Mouse (Mus musculus) liver, embryonic 15.5 days (tissue): ENCODE measurements at regions not wholly inside any gene's neighbourhood (a gene's known extent, or its start where the extent isn't known, plus 50 kb on each side); places are given as distances from the start of the nearest gene placed in this dataset.

ENCODE experiments used
- ATAC-seq: fragments of 200-750 bp; cut with Nextera tagmentation; 2 replicates; pipeline ENCODE4 v1.8.0; 2017; ENCODE audit warnings: moderate number of reproducible peaks, mild to moderate bottlenecking, moderate library complexity; ENCODE audit not compliant: insufficient read depth
- H3K27ac ChIP-seq: fragments of 300-500 bp; sonication (generic); replicated peaks from 2 replicates; pipeline ENCODE4 v1.5.1; 2015; ENCODE audit warnings: mild to moderate bottlenecking, inconsistent platforms
- H3K27me3 ChIP-seq: fragments of 300-500 bp; sonication (generic); 2 replicates; pipeline ENCODE4 v1.6.1; 2015; ENCODE audit warnings: mild to moderate bottlenecking, inconsistent platforms
- H3K36me3 ChIP-seq: fragments of 300-500 bp; sonication (generic); replicated peaks from 2 replicates; pipeline ENCODE4 v1.6.1; 2015; ENCODE audit warnings: moderate library complexity, mild to moderate bottlenecking, inconsistent platforms
- H3K4me1 ChIP-seq: fragments of 300-500 bp; sonication (generic); replicated peaks from 2 replicates; pipeline ENCODE4 v1.6.1; 2015; ENCODE audit warnings: inconsistent platforms
- H3K4me2 ChIP-seq: fragments of 300-500 bp; sonication (generic); 2 replicates; pipeline ENCODE4 v1.6.1; 2015; ENCODE audit warnings: moderate library complexity, mild to moderate bottlenecking, inconsistent platforms
- H3K4me3 ChIP-seq: fragments of 300-500 bp; sonication (generic); replicated peaks from 2 replicates; pipeline ENCODE4 v1.5.1; 2015; ENCODE audit warnings: mild to moderate bottlenecking, inconsistent platforms
- H3K9ac ChIP-seq: fragments of 300-500 bp; sonication (generic); 2 replicates; pipeline ENCODE4 v1.6.1; 2015; ENCODE audit warnings: moderate library complexity, mild to moderate bottlenecking, inconsistent platforms
- H3K9me3 ChIP-seq: fragments of 300-500 bp; sonication (generic); replicated peaks from 2 replicates; pipeline ENCODE4 v1.6.1; 2016; ENCODE audit warnings: inconsistent platforms
- WGBS: fragments of 180-500 bp; shearing (Covaris S2); methylation state at CpG from one replicate; pipeline ENCODE4 v1.1.7; 2015; ENCODE audit warnings: mixed read lengths; ENCODE audit not compliant: insufficient replicate concordance; 5-methylcytosine and 5-hydroxymethylcytosine counted together

DNA sequence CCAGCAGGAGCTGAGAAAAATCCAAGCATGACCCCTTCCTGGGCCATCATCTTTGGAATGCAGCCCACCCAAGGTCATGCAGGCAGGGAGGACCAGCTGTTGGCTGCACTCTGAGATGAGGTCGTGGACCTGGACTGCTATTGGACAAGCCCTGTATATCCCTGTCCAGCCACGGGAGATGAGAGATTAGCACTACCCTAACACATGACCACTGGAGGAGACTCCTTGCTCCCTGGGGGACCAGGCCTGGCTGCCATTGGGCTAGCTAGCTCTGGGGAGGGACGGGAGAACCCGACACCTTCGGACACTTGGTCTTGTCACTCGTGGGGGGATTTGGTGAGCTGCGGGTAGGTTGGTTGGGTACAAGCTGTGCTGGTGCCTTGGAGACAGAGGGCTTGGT, 105.4 kb downstream of the Mn1 start:
- Histone ChIP-seq H3K4me3 (no peak overlapping the region), H3K4me1 (peaks cover 23% of the 10 kb centered on the region), H3K9me3 (no peaks in the 10 kb centered on the region), H3K27me3 (peaks cover 6% of the 10 kb centered on the region), H3K9ac (no peak overlapping the region), H3K27ac (no peak overlapping the region), H3K4me2 (no peak overlapping the region), H3K36me3 (no peaks in the 10 kb centered on the region)
- WGBS: 55% methylated on average over 7 of the region's 7 CpGs
- no peak for ATAC-seq

DNA sequence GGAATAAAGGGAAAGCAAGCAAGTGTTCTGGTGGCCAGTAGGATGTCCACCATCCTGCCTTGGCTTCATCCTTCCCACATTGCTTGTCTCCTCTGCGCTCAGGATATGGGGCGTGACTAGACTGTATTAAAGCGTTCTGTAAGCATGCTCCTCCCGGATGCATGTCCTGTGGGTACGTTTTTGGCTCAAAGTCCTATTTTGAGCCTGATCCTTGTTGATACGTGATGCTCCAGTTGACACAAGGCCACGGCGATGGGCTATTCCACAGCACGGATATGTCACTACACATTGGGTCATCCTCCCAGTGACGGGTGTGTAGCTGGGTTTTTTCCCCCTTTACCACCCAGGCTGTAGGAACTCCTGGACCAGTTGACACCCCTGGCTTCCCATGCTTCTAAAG, 110.6 kb downstream of the Mn1 start:
- Histone ChIP-seq H3K9me3 (no peaks in the 10 kb centered on the region), H3K4me3 (no peak overlapping the region), H3K4me1 (no peaks in the 10 kb centered on the region; the same call in 1 of the 2 replicates), H3K27ac (no peak overlapping the region), H3K9ac (no peak overlapping the region), H3K36me3 (no peaks in the 10 kb centered on the region), H3K27me3 (peaks cover 31% of the 10 kb centered on the region), H3K4me2 (no peak overlapping the region)
- ATAC-seq: no peak
- 77% methylated on average over 10 of the region's 10 CpGs for WGBS

DNA sequence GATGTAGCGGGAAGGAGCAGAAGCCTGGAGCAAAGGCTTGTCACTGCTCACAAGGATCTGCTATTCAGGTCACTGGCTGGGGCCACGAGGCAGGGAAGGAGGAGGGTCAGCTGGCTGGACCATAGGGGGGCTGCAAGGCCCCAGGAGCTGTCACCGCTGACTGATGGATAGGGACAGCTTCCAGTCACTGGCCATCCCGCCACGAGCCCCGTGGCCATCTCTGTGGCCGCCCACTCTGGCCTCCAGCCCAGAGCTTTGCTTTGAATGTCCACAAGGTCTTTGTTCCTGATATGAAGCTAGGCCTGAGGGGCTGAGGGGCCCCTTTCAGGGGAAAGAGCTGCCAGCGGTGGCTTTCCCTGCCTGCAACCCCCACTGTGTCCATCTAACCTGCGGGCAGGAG, 111.9 kb downstream of the Mn1 start:
- Histone ChIP-seq H3K9ac (no peak overlapping the region), H3K4me1 (no peaks in the 10 kb centered on the region; the same call in 1 of the 2 replicates), H3K27me3 (peaks cover 35% of the 10 kb centered on the region), H3K4me3 (no peak overlapping the region), H3K27ac (no peak overlapping the region), H3K36me3 (no peaks in the 10 kb centered on the region), H3K9me3 (no peaks in the 10 kb centered on the region), H3K4me2 (no peak overlapping the region)
- WGBS: 37% methylated on average over 9 of the region's 9 CpGs
- no peak for ATAC-seq

DNA sequence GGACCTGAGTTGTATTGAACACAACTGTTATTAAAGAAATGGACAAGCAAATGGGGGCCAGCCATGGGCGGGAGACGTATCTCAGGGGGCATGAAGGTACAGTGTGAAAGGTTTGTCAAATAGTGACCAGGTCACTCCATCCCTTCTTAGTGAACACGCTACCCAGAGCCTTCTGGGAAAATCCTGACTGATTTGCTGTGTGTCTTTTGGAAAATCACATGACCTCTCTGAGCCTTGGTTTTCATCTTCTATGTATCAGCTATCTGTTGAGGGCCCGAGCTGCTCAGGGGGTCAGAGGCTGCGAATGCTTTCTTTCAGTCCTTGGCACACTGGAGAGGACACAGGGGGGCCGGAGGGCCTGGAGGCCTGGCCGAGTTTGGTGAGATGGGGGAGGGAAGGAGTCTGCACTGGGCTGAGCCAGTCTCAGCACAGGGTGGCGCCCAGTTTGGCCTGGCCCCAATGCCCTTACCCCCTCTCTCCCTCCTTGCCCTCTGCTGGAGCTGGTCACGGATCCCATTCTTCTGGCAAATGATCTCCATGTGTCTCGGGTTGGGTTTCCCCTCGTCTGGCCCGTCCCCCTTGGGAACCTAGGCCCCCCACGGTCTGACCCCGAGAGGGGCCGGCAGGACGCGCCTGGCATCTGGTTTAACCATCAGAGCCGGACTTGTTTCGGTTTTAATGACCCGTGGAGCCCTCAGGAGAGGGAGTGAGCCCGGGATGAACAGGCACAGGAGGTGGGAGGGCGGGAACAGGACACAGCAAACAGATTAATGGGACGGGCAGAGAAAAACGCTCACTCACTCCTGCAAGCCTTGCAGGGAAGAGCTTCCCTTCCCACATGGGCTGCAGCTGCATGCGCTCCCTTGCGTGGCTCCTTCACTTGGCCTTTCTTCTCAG, 113.7 kb downstream of the Mn1 start:
- Histone ChIP-seq H3K4me2 (peak overlapping the region; percentile 46), H3K9me3 (no peaks in the 10 kb centered on the region), H3K27me3 (peaks cover 32% of the 10 kb centered on the region; the same call in 1 of the 2 replicates), H3K4me1 (peaks cover 4% of the 10 kb centered on the region; the same call in 1 of the 2 replicates), H3K4me3 (no peak overlapping the region), H3K9ac (no peak overlapping the region), H3K36me3 (no peaks in the 10 kb centered on the region), H3K27ac (no peak overlapping the region)
- 30% methylated on average over 26 of the region's 26 CpGs for WGBS
- no peak for ATAC-seq

DNA sequence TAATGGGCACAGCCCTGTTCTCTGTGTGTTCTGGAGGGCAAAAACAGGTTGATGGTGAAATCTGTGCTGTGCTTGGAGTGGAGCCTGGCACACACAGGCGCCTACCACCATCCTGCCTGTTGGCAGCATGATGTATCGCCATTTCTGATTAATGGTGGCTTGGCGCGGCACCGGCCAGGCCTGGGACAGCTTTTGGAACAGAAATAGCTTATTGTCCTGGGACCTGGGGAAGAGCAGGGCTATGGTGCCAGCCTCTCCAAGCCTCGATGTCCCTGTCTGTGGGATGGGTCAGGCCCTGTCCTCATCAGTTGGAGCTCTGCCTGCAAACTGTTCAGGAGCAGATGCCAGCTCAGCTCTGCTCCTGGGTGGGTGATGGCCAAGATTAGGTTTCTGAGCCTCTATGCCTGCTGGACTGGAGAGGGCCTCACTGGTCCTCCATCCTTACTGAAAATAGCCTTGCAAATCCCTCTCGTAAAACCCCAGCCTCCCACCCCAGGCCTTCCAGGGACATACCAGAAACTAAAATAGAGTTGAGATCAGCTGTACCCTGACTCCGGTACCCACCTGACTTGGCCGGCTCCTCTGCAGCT, 115.4 kb downstream of the Mn1 start:
- peaks cover 31% of the 10 kb centered on the region; the same call in 1 of the 2 replicates for H3K27me3 ChIP-seq
- no peaks in the 10 kb centered on the region for H3K36me3 ChIP-seq
- H3K4me1 ChIP-seq: peaks cover 8% of the 10 kb centered on the region; the same call in 1 of the 2 replicates
- no peak for ATAC-seq
- 64% methylated on average over 9 of the region's 9 CpGs for WGBS
- H3K9ac ChIP-seq: no peak overlapping the region
- no peak overlapping the region for H3K4me2 ChIP-seq
- H3K9me3 ChIP-seq: no peaks in the 10 kb centered on the region
- no peak overlapping the region for H3K4me3 ChIP-seq
- H3K27ac ChIP-seq: no peak overlapping the region

DNA sequence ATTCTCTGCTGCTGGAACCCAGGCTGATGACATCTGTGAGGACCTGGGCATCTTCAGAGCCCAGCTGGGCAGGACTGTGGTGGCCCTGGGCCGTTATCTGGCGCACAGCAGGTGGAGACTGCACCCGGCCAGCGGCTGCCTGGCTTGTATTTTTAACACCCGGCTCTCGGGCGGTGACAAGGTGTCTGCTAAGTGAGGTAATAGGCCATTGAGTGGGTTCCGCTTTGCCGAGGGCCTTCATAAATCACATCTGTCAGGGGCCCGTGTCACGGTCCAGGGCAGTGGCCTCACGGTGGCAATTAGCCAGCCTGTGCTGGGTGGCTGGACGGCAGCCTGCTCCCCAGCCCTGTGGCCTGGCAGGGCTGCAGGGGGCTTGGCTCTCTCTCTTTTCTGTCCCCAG, 118.8 kb downstream of the Mn1 start:
- H3K4me1 ChIP-seq: peaks cover 8% of the 10 kb centered on the region; the same call in 1 of the 2 replicates
- H3K9ac ChIP-seq: no peak overlapping the region
- H3K4me3 ChIP-seq: no peak overlapping the region
- 11% methylated on average over 13 of the region's 13 CpGs for WGBS
- H3K27me3 ChIP-seq: peaks cover 20% of the 10 kb centered on the region; the same call in 1 of the 2 replicates
- no peak overlapping the region for H3K27ac ChIP-seq
- no peaks in the 10 kb centered on the region for H3K9me3 ChIP-seq
- H3K4me2 ChIP-seq: no peak overlapping the region
- peak; percentile 30; the same call in 1 of the 2 replicates for ATAC-seq
- no peaks in the 10 kb centered on the region for H3K36me3 ChIP-seq

DNA sequence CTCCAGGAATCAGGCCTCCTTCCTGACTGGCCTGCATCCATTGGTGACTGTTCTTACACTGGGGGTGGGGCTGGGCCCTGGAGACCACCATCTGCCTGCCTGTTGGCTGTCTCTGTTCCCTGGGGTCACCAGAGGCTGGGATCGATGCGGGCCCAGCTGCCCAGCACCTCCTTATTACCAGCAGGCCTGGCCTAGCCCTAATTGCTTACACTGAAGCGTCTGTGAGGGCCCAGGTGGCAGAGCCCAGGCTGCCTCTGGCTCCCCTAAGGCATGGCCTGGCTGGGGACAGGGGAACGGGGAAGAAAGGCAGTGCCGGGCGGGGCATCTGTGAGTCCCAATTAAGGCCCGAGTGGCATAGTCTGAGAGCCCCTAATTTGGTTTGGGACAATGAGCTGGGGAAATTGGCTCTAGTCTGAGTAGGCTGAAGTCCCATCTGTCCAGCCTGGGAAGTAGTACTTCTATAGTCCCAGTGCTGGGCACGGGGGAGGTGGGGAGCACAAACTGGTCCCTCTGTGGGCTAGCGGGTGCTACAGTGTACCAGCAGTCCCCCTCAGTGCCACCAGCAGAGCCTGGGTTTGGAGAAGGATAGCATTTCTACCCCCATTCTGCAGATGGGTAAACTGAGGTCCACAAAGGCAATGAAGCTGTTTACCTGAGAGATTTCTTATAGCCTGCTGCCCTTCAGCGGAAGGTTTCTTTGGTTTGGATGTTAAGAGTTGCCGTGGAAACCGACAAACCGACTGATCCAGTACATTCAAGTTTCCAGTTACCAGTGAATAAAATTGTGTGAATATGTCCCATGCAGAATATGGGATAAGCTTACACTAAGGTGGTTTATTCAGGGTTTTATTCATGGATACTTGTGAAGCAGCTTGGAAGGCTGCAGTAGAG, 121.6 kb downstream of the Mn1 start:
- no peak overlapping the region for H3K4me3 ChIP-seq
- H3K9me3 ChIP-seq: no peaks in the 10 kb centered on the region
- no peaks in the 10 kb centered on the region for H3K36me3 ChIP-seq
- H3K4me2 ChIP-seq: no peak overlapping the region
- no peak overlapping the region for H3K9ac ChIP-seq
- H3K4me1 ChIP-seq: peaks cover 12% of the 10 kb centered on the region; the same call in 1 of the 2 replicates
- WGBS: 74% methylated on average over 13 of the region's 13 CpGs
- peaks cover 4% of the 10 kb centered on the region; the same call in 1 of the 2 replicates for H3K27me3 ChIP-seq
- no peak for ATAC-seq
- H3K27ac ChIP-seq: no peak overlapping the region

DNA sequence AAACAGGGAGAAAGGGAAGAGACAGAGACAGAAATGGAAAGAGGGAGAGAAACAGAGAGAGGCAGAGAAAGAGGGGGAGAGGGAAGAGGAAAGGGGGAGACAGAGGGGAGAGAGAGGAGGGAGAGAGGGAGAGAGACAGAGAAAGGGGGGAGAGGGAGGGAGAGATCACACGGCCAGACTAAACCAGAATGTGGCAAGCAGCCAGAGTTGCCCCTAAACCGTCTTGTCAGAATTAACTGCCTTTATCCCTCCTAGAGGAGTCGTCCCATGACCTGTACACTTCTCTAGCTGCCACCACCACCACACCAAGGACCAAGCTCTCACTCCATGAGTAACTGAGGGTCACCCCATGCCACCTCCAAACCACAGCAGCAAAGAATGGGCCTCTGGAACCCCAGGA, 123.3 kb downstream of the Mn1 start:
- H3K27me3 ChIP-seq: no peaks in the 10 kb centered on the region
- H3K27ac ChIP-seq: no peak overlapping the region
- WGBS: 40% methylated on average over 3 of the region's 3 CpGs
- no peak for ATAC-seq
- no peak overlapping the region for H3K4me3 ChIP-seq
- H3K9me3 ChIP-seq: no peaks in the 10 kb centered on the region
- no peaks in the 10 kb centered on the region for H3K36me3 ChIP-seq
- H3K4me2 ChIP-seq: no peak overlapping the region
- H3K9ac ChIP-seq: no peak overlapping the region
- peaks cover 12% of the 10 kb centered on the region; the same call in 1 of the 2 replicates for H3K4me1 ChIP-seq

DNA sequence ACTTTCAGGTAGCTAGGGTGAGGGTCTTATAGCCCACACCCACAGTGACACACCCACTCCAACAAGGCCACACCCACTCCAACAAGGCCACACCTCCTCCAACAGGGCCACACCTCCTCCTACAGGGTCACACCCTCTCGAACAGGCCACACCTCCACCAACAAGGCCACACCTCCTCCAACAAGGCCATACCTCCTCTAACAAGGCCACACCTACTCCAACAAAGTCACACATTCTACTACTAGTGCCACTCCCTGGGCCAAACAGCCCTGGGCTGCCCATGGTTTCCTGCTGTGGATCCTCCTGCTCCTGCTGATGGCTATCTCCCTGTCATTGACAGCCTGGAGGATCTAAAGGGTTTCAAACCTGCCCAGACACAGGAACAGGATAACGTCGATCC, 124.9 kb downstream of the Mn1 start:
- Histone ChIP-seq H3K4me2 (no peak overlapping the region), H3K4me1 (peaks cover 4% of the 10 kb centered on the region; the same call in 1 of the 2 replicates), H3K27me3 (no peaks in the 10 kb centered on the region; the same call in 1 of the 2 replicates), H3K9me3 (no peaks in the 10 kb centered on the region), H3K9ac (no peak overlapping the region), H3K27ac (no peak overlapping the region), H3K36me3 (no peaks in the 10 kb centered on the region), H3K4me3 (no peak overlapping the region)
- peak; percentile 34; the same call in 1 of the 2 replicates for ATAC-seq
- 64% methylated on average over 3 of the region's 3 CpGs for WGBS

DNA sequence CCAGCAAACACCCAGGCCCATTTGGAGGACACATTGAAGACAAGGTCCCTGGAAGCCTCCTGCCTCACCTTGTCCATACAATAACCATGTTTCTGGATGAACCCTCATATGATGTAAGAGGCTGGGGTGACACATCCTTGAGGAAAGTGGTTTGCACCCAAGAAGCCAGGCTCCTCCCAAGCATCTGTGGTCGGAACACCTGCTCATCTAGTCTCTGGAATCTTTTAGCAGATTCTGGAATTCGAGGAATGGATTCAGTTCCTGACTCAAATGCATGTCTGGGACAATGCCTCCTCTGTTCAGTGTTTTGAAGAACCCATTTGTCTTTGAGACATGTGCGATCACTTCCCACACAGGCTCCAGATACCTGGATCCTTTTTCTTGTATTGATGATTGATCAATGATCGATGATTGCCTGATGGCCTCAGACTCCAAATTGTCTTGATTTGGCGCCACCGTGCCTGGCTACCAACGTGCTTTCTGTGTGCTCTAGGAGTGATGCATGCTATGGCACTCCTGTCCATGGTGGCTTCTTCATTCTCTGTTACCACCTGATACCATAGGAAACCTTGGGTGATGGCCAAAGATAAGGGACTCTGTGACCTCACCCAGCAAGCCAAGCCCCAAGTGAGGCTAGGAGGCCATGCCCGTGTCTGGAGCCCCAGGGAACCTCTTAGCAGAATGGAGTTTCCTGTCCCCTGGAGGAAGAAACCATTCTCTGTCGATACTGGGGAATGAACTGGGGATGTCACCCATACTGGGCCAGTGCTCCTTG, 126.7 kb downstream of the Mn1 start:
- Histone ChIP-seq H3K4me3 (no peak overlapping the region), H3K9me3 (no peaks in the 10 kb centered on the region), H3K4me2 (no peak overlapping the region), H3K4me1 (peaks cover 4% of the 10 kb centered on the region; the same call in 1 of the 2 replicates), H3K27ac (no peak overlapping the region), H3K27me3 (peaks cover 6% of the 10 kb centered on the region; the same call in 1 of the 2 replicates), H3K36me3 (no peaks in the 10 kb centered on the region), H3K9ac (no peak overlapping the region)
- peak; percentile 56 for ATAC-seq
- 56% methylated on average over 9 of the region's 9 CpGs for WGBS
